Mouse (Mus musculus) NIH3T3 (cell line): Measurements from ENCODE around the gene R3hdml.

Experiments
- DNase-seq: peaks from one replicate; pipeline ENCODE4 v3.0.0-alpha.2; 2012; ENCODE audit warnings: low read depth

The R3hdml gene

DNA sequence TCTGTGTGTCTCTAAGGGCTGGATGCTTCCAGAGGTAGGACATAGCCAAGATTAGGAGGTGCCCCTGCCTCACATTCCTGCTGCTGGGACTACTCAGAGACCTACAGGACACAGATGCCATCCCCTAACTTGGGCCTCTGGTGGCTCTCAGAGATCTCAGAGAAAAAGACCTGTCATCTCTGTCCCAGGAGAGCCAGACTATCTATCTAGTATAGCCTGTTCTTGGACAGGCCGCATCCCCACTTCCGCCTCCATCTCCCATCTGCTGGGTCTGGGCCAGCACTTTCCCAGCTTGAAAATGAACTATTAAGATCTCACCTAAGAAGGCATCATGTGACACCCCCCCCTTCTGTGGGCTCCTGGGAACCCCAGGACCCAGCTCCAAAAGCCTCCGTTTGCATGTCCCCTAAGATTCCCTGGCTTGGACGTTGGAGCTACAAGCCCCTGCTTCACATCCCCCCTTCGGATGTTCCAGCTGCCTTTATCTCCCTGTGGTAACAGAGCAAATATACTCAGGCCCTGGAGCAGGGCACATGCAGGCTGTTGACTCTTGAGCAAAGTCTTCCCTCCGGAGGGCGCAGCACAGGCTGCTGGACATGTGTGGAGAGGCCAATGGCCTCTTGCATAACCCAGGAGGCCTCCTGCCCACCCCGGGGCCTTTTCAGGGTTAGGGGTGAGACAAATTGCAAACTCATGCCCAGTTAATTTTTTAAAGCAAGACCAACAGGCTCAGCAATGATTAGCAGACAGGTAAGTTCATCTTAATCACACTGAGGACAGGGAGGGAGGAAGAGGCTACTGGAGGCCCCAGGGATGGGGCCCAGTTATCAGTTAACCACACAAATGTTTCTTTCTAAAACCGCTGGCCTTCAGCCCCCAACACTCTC is 48.4 kb downstream of the R3hdml start:
- DNase-seq, result no peak

DNA sequence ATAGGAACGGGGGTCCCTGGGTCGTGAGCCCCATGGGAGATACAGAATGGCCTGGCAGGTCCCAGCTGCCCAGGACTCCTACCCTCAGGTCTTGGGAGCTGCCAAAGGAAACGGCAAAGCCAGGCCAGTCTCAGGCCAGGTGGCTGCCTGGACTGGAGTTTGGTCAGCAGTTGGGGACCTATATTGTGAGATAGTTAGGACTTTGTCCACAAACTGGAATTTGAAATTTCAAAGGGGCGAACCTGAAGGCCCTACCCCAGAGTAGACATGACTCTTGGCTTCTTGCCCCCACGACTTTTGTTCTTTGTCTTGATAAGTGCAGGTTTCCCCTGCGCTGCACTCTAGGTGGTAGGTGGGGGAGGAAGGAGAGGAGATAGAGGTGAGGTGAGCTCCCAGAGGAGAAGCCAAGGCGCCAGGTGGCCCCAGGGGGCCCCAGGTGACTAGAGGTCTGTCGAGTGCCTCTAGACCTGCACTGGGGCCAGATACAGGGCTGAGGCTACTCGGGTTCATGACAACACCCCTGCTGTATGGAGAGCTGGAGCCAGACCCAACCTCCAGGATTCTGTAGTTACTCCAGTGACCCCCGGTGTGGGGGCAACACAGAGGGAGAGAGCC is 49.6 kb downstream of the R3hdml start:
- no peak for DNase-seq

DNA sequence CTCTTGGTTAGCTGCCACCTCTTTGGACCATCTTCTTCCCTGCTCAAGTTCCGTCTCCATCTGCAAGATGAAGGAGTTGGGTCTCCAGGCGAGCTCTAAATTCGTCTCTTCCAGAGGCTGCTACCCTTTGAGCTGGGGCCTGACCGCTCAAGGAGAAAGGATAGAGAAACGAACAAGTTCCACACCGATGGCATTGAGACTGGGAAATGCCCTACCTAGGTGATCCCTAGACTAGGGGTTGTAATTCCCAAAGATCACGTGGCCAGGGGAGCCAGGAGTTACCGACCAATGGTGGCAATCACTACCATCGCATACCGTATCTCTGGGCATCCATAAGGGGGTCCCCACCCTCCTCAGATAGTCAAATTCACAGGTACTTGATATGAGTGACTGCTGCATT is 50.6 kb downstream of the R3hdml start:
- DNase-seq, result no peak

DNA sequence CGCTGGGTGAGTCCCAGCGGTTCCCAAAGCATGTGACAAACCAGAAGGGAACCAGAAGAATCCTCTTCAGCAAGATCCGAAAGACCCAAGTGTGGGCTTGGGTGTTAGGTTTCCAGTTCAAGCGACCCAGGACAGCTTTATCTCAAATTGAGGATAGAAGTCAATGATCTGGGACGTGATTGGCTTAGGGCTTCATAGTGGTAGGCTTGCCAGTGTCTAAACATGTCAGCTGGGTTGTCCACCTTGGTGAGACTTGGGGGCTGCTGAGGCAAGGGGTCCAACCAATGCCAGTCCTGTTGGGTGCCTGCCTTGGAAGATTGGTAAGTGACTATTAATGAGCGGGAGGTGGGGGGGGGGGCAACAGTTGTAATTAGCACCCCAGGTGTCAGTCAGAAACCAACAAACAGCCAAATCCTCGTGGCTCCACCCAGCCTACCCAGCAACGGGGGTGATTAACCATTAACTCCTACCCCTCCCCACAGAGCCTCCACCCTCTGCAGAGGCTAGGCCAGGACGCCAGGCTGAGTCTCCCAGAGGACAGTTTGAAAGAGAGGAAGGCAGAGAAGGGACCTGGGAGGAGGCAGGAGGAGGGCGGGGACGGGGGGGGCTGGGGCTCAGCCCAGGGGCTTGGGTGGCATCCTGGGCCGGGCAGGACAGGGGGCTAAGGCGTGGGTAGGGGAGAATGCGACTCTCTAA is 54.7 kb downstream of the R3hdml start:
- no peak for DNase-seq

DNA sequence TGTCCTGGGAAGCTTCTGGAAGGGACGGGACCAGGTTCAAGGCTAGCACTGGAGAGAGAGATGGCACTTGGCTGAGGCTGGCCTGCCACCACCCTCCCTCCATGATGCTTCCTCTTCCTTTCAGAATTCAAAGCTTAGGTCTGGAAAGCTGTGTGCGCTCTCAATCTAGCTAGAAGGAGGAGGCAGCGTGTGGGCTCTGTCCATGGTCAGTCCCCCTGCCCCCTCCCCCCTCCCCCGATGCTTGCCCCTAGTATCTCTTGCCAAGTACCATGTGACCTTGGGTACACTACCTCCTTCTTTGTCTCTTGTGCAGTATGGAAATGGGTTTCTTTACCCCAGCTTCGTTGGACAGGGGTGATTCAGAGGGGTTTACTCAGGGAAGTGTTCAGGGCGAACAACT is 56.7 kb downstream of the R3hdml start:
- DNase-seq, result no peak

DNA sequence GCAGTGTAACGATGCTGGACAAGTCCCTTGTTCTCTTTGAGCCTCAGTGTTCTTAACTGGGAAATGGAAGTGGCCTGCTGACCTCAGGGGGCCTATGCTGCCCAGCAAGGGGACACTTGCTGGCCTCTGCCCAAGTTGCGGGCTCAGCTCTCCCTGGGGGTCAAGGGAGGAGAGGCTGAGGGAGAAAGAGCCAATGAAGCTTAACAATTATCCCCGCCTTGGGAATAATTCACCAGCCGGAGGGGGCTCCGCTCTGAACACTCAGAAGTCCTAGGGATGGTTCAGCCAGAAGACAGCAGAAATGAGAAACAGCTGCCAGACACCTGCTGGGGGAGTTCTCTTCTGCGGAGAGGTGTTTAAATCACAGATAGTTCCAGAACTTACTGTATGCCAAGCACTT is 57.7 kb downstream of the R3hdml start:
- DNase-seq, result no peak
